Mouse (Mus musculus) common myeloid progenitor, adult 5-6 weeks (primary cell): ENCODE measurements around the gene Mtus2. TPM values are rescaled to one million over a fixed set of nuclear protein-coding genes. Genes with fewer than 3 reads are reported as not detected.

Source experiments
- ATAC-seq: replicated peaks from 2 replicates; pipeline ENCODE4 v1.8.0; 2016; ENCODE audit warnings: low read depth, mild to moderate bottlenecking, moderate TSS enrichment, inconsistent platforms; ENCODE audit not compliant: poor library complexity, severe bottlenecking
- total RNA-seq: library from RNA; stranded (forward); fragments of 200-1000, 187-1606 nt; gene quantifications from 2 replicates; pipeline ENCODE4 v1.2.3, GENCODE M21; 2017

Gene Mtus2
- total RNA-seq, 1 experiment from 2014 or later: 4.3 TPM

DNA sequence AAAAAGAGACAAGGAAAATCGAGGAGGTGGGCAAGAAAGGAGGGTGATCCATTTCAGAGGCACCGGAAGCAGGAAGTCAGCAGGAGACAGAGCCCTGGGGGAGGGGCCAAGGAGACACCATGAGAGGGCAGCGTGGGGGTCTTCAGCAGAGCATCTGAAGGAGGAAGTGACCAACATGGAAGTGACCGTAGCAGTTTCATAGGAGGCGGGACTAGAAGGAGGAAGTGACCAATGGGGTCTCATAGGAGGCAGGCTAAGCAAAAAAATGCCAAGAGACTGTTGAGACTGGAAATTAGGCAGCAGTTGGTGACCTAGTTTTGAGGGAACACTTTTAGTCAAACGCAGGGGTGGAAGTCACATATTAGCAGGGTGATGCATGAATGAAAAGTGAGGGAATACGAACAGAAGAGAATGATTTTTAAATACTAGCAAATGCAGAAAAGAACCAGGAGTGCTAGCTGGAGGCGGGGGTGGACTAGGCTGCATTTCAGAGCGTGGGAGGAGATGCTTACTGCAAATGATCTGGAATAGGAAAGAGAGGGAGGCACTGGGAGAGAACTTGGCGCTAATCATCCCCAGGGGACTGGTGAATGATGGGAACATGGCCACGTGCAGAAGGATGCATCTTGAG, 133.2 kb downstream of the Mtus2 start:
- ATAC-seq: no peak

DNA sequence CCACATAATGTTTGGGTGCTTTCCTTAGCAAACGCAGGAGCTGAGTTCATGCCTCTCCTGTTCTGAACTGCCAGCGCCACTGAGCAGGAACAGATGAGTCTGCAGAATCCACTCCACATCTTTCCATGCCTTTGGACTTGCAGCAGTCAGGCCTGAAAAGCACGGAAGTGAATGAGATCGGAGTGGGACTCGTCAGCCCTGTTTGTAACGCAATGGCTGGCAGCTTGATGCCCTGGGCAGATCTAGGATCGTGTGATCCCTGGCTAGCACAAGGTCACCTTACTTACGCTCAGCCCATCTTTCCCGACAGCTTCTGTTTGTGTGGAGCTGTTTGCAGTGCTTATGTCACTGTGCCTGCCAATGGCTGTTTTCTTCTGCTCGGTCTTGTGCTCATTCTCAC, 137.5 kb downstream of the Mtus2 start:
- ATAC-seq: no peak

DNA sequence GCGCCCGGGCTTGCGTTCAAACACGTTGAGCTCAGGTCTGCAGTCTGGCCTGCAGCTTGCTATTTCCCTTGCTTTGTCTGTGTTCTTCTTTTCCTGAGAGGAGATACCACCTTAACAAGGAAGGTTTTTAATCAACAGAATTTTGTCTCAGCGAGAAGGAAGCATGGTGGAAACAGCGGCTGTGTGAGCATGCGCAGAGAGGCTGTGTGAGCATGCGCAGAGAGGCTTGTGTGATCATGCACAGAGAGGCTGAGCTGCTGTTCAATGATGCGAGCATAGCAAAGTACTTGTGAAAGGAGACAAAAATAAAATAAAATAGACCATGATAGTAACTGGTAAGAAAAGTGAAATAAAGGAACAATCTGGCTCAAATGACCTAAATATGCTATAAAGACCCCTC, 142.2 kb downstream of the Mtus2 start:
- no peak for ATAC-seq

DNA sequence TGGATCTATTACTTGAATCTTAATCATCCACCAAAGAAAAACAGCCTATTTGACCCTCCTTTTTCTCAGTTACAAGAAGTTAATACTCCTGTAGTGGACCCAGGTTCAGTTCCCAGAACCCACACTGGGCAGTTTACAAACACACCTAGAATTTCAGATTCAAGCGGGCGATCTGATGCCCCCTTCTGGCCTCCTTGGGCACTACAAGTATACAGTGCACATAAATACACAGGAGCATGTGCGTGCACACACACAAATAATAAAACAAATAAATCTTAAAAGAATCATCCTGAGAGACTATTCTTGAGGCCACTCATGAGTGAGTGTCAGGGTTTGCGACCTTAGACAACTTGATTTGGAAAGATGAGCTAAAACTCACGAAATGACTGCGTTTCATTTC, 150.2 kb downstream of the Mtus2 start:
- no peak for ATAC-seq

DNA sequence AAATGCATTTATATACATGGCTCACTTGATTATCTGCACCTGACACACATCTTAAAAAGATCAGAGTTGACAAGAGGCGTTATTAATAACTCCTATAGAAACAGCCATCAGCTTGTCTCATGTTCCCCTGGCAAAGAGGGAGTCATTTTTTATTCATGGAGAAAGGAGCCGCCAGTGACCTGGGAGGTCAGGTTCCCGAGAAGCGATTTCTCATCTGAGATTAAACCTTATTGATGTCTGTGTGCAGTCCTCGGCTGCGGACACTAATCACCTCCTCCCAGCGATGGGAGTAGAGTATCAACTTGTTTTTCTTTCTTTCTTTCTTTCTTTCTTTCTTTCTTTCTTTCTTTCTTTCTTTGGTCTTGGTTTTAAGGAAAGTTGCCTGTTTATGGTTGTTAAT, 150.8 kb downstream of the Mtus2 start:
- no peak for ATAC-seq

DNA sequence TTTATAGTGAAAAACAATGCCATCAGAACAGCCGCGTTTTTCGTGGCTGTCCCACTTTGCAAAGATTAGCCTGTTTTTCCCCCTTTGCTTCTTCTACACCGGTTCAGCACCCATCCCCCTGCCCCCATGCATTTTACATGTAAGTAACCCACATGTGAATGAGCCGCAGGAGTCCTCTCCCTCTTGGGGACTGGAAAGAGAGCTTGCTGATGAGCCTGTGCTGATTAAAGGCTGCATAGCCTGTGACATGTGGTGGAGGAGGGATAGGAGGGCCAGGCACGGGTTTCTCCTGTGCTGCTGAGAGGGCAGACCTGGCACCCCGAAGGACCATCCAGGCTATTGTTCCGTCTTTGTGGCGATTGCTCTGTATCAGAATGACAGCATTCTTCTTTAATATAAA, 151.2 kb downstream of the Mtus2 start:
- no peak for ATAC-seq

- no peak for ATAC-seq
These were observed 158.2 kb downstream of the Mtus2 start for GRCm38 (mm10) chr5:148115207-148115817.

DNA sequence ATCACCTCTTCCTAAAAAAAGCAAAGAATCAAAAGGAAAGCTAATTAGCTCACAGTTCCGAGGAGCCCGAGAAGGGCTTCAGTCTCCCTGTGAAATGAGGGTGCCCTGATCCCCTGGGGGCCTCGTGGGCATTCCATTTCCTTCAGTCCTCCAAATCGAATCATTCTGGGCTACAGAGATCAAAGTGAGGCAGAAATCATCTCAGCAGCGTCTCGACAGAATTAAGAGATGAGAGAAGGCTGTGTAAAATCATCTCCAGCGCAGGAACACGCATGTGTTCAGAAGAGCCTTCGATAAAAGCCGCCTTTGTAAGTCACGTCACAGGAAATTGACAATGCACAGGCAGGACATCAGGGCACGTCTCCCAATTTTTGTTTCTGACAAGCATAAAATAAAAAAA, 167.2 kb downstream of the Mtus2 start:
- ATAC-seq: no peak

DNA sequence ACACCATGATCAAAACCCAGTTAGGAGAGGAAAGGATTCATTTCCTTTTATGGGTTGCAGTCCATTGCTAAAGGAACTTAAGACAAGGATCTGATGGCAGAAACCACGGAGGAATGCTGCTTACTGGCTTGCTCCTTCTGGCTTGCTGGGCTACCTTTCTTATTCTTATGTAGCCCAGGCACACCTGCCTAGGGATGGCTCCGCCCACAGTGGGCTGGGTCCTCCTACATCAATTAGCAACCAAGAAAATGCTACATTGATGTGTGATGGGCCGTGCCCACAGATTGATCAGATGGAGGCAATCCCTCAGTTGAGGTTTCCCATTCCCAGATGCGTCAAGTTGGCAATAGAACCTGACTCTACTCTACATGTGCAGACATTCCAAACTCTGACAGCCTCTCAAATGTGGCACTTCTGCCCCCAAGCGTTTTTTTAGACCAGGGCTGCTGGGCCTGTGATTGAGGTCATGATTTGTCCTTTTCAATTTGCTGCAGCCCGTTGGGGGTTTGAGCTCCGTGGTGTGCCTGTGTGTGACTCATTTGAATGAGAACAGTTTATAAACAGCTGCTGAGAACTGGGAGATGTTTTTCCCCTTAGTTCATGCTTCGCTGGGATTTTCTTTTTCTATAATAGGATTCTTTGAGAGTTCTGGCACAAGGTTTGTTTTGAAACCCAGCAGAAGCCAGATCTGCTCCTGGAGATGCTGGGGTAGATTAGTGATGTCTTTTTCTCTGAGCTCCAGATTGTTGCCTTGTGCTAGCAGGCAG, 173.8 kb downstream of the Mtus2 start:
- ATAC-seq: no peak

DNA sequence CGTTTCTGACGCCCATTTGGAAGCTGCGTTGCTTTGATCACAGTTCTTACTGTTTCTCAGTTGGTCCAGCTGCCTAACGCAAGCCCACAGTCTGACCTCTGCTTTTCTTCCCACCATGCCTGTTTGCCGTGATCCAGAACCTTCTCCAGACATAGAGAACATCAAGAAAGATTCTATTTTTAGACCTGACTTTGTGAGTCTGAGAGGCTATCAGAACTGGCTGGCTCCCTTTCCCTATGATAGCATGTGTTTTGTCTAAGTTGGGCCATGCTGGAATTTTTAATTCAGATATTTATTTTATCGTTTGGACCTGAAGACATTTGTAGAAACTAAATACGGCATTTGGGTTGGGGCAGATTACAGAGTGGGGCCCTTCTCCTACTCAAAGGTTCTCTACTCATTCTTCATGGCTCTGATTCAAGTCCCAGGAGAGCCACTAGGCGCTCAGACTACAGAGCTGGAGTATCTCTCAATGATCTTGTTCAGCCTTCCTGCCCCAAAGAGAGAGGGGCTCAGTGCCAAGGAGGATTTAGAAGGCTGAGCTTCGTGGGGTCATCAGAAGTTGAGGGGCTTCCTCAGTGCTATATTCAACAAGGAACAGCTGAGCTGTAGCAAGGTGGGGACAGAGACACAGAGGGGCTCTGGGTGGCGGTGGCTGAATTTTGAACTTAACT, 174.5 kb downstream of the Mtus2 start:
- no peak for ATAC-seq

DNA sequence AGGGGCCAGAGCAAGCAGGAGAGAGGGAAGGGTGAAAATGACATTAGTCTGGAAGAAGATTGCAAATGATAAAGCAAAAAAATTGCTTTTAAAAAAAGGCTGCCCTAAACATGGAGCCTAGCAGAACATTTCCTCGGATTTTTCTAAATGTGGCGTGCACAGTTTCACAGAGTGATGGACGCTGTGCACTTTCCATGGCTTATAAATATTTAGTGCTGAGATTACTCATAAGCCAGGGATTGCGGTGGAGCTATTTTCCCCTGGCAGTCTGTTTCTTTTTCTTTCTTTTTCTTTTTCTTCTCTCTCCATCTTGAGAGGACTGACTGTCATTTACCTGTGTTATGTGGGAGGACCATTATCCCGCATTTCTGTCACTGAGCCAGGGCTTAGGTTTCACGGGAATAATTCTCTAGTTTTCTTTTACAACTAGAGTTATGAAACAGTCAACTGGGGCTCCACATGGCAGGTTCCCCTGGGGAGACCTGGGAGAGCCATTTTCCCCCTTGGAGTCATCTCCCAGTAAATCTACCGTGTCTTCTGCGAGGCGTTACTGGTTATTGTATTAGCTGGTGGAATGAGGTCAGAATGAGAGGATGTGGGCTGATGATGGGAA, 176.4 kb downstream of the Mtus2 start:
- ATAC-seq: no peak

DNA sequence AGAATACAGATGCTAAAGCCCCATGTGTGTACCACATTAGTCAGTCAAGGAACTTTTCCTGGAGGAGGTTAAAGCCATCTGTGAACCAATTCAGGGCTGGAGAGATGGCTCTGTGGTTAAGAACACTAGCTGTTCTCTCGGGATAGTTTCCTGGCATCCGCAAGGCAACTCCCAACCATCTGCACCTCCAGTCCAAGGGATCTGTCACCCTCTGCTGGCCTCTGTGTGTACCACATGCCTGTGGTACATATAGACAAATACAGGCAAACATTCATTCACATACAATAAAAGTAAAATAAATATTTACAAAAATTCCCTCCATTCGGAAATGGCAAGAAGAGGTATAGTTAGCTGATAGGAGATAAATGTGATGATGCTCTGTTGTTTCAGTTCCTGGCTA, 184.5 kb downstream of the Mtus2 start:
- no peak for ATAC-seq

DNA sequence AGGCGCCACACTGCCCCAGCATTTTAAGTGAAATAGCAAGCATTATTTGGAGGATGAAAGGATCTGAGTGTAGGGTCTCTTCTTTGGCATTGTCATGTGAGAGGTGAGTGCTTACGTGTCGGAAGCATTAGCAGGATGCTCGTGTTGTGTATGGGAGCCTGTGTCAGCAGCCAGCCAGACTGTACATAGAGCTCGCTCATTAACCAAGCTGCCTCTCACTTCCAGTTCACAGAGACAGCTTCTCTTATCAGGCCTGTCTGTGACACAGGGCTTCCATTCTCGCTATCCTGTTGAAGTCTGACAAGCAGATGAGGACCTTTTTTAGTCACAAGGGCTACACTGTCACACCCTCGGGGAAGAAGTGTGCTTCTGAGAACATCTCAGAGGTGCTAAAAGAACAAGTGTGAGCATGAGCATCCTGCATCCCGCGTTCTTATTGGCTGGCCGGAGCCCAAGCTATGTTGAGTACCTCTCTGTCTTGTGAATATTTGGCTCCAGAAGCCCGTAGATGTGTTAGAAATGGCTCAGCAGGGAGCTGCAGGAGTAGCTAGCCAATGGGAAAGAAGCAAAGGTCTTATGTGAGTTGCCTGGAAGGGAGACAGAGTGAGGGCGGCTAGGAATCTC, 189.2 kb downstream of the Mtus2 start:
- ATAC-seq: no peak

DNA sequence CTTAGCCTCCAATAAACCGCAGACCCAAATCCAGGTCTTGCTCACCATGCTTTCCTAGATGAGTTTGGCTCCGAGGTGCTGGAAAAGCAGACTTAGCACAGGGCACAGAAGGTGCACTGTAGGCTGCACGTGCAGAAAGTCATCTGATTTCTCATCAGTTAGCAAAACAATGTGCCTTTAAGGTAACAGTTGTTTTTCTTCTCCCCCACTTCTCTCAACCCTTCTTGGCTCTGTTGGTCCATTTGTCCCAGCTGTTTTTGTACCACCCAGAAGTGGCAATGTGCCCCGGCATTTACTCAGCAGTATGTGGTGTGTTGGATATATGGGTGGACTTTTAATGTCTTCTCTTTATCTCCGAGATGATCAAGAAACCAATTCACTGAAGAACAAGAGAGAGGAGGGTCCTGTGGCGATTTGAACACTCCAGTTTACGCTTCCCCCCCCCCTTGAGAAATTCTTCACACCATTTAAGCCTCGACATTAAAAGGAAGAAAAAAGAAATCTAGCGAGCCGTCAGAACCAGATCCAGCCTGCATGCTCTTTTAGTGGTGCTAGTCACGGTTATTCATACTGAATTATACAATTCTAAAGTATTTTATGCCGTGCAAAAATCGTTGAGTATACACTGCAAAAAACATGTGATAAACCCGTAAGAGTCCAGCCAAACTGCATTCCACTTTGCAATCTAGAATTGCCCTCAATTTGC, 194.9 kb downstream of the Mtus2 start:
- ATAC-seq: no peak

DNA sequence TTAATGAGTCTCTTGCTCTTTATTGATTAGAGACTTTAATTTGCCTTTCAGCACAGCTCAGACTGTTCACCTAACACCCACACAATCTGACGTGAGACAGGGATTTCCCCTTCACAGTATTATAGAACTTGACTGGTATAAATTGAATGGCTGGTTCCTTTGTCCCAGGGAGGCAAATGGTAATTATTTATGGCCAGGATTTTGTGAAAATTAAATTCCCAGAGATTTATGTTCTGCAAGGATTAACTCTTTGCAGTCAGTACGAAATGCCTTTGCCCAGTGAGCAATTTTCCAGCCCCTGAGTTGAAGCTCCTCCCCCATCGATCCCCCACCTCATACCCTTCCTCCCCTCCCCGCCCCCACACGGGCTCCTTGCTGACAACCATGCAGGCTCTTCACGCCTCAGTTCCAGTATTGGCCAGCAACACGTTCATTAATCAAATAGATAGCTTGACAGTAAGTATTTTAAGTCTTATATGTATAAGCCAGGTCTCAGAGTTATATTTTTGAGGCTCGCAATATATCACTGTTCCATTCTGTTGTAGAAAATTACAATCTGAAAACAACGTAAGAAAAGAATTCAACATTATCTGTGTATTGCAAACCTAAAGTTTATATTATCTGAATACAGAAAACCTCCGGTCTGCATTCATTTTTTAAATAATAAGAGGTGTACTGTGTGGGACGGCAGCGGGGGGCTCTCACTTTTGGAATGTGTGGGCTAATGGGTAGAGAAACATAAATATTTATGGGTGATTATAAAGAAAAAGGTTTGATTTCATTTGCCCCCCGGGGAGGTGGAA, 195.7 kb downstream of the Mtus2 start:
- no peak for ATAC-seq

- no peak for ATAC-seq
These were observed 196.2 kb downstream of the Mtus2 start for GRCm38 (mm10) chr5:148153403-148153713.

DNA sequence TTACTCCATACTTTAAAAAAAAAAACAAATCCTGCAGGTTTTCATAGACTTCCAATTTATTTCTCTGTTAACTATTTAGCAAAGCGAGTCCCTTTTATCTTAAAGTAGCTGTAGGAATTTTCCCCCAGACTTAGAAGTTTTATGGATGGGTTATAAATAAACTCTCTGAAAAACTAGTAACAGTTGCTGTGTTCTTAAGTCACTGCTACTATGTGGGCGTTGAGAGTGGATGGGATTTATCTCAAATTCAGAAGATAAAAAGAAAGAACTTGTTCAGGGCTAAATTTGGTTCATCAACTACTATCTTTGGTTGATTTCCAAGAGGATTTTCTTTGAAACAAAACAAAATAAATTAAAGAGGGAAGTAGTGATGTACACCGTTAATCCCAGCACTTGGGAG, 197.6 kb downstream of the Mtus2 start:
- ATAC-seq: no peak

GRCm38 (mm10) chr5:148159328-148159727, 202.2 kb downstream of the Mtus2 start:
- no peak for ATAC-seq
